Comparison of ENCODE assay signal across 12 mouse cellular contexts in the genomic region with DNA sequence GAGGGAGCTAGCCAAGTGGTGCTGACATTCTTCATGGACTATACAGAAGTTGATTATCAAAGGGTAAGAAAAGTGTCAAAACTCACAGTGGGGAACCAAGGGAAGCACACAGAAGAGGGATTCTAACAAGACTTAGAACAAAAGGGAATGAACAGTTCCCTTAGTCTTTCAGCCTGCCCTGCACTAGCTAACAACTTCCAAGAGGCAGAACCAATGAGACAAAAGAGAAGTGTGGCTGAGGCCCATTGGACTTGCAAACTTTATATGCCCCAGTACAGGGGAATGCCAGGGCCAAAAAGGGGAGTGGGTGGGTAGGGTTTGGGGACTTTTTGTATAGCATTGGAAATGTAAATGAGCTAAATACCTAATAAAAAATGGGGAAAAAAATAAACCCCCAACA.
"Had no signal": no experiment of that assay in that cellular context is flagged by ENCODE, and none has a peak within 500 bp of the region (broad histone marks: within the 10 kb centered on the region; RNA-seq: fewer than 3 reads in every experiment).

No protein-coding gene starts in this region.

- H3K9me3 ChIP-seq: megakaryocyte, embryonic 14.5 days; neural tube, embryonic 12.5 days had no signal

- DNase-seq: lung, adult 18-20 months; lung, embryonic 14.5 days; lung, postnatal 10 days; lung, postnatal 4 days; midbrain, embryonic 14.5 days; right cerebral cortex, postnatal 14 days; thymus, adult 18-20 months; thymus, postnatal 25 days; thymus, postnatal 4 days had no signal

- H3K4me1 ChIP-seq: megakaryocyte, embryonic 14.5 days; neural tube, embryonic 12.5 days had no signal

- H3K27ac ChIP-seq: neural tube, embryonic 12.5 days had no signal

- H3K4me2 ChIP-seq: lung, embryonic 14.5 days; midbrain, embryonic 11.5 days; neural tube, embryonic 12.5 days had no signal

- H3K27me3 ChIP-seq: megakaryocyte, embryonic 14.5 days; neural tube, embryonic 12.5 days had no signal

- H3K36me3 ChIP-seq: neural tube, embryonic 12.5 days had no signal

- H3K4me3 ChIP-seq: megakaryocyte, embryonic 14.5 days; neural tube, embryonic 12.5 days had no signal

- H3K9ac ChIP-seq: lung, embryonic 14.5 days; neural tube, embryonic 12.5 days had no signal
